Mouse (Mus musculus): ENCODE measurements around the gene Ankrd34c. TPM values are rescaled to one million over a fixed set of nuclear protein-coding genes. Genes with fewer than 3 reads are reported as not detected.

The Ankrd34c gene
- polyA plus RNA-seq, 1 experiment from 2014 or later: not detected

GRCm38 (mm10) chr9:89740041-89740440 is 1.8 kb upstream of the Ankrd34c start:
- ATAC-seq (ENCODE audit: low read depth): no peak
- Histone ChIP-seq H3K27me3 (ENCODE audit: control insufficient read depth, insufficient read depth, low read depth, low read length) (0 out of 2 replicates have a peak, but pooled peaks cover 4% of the 10 kb centered on the region), H3K27ac (ENCODE audit: low read length) (no peak overlapping the region), H3K4me1 (ENCODE audit: control insufficient read depth, low read depth, low read length) (no peaks in the 10 kb centered on the region), H3K36me3 (ENCODE audit: control insufficient read depth, insufficient read depth) (no peaks in the 10 kb centered on the region), H3K4me2 (ENCODE audit: low read depth, low read length) (no peak overlapping the region), H3K4me3 (ENCODE audit: low read depth, low read length) (no peak overlapping the region), H3K9ac (ENCODE audit: low read depth, low read length) (no peak overlapping the region), H3K9me3 (replicated peaks; ENCODE audit: control insufficient read depth, low read length) (no peaks in the 10 kb centered on the region)

GRCm38 (mm10) chr9:89737888-89738287 is 387 bp downstream of the Ankrd34c start:
- Histone ChIP-seq H3K9ac (ENCODE audit: low read depth, low read length) (no peak overlapping the region), H3K9me3 (replicated peaks; ENCODE audit: control insufficient read depth, low read length) (no peaks in the 10 kb centered on the region), H3K4me3 (ENCODE audit: low read depth, low read length) (no peak overlapping the region), H3K4me1 (ENCODE audit: control insufficient read depth, low read depth, low read length) (no peaks in the 10 kb centered on the region), H3K27ac (ENCODE audit: low read length) (no peak overlapping the region), H3K27me3 (ENCODE audit: control insufficient read depth, insufficient read depth, low read depth, low read length) (0 out of 2 replicates have a peak, but pooled peaks cover 4% of the 10 kb centered on the region), H3K36me3 (ENCODE audit: control insufficient read depth, insufficient read depth) (no peaks in the 10 kb centered on the region), H3K4me2 (ENCODE audit: low read depth, low read length) (no peak overlapping the region)
- 8% methylated on average over 6 of the region's 6 CpGs for WGBS (ENCODE audit: insufficient replicate concordance)
- no peak for ATAC-seq (ENCODE audit: low read depth)

- Histone ChIP-seq H3K4me1 (ENCODE audit: control insufficient read depth, low read depth, low read length) (no peaks in the 10 kb centered on the region), H3K9me3 (replicated peaks; ENCODE audit: control insufficient read depth, low read length) (no peaks in the 10 kb centered on the region), H3K27ac (ENCODE audit: low read length) (no peak overlapping the region), H3K36me3 (ENCODE audit: control insufficient read depth, insufficient read depth) (no peaks in the 10 kb centered on the region), H3K4me2 (ENCODE audit: low read depth, low read length) (no peak overlapping the region), H3K4me3 (ENCODE audit: low read depth, low read length) (no peak overlapping the region), H3K27me3 (ENCODE audit: control insufficient read depth, insufficient read depth, low read depth, low read length) (0 out of 2 replicates have a peak, but pooled peaks cover 4% of the 10 kb centered on the region), H3K9ac (ENCODE audit: low read depth, low read length) (no peak overlapping the region)
- 5% methylated on average over 20 of the region's 20 CpGs for WGBS (ENCODE audit: insufficient replicate concordance)
- ATAC-seq (ENCODE audit: low read depth): no peak
Measured at GRCm38 (mm10) chr9:89736932-89737705, 1.2 kb downstream of the Ankrd34c start.

GRCm38 (mm10) chr9:89706906-89707305 is 31.4 kb downstream of the Ankrd34c start:
- Histone ChIP-seq H3K27me3 (ENCODE audit: control insufficient read depth, insufficient read depth, low read depth, low read length) (no peaks in the 10 kb centered on the region), H3K4me1 (ENCODE audit: control insufficient read depth, low read depth, low read length) (peaks cover 3% of the 10 kb centered on the region), H3K4me2 (ENCODE audit: low read depth, low read length) (no peak overlapping the region), H3K36me3 (ENCODE audit: control insufficient read depth, insufficient read depth) (no peaks in the 10 kb centered on the region), H3K27ac (ENCODE audit: low read length) (no peak overlapping the region), H3K4me3 (ENCODE audit: low read depth, low read length) (no peak overlapping the region), H3K9ac (ENCODE audit: low read depth, low read length) (no peak overlapping the region), H3K9me3 (replicated peaks; ENCODE audit: control insufficient read depth, low read length) (no peaks in the 10 kb centered on the region)
- no peak for ATAC-seq (ENCODE audit: low read depth)
- 22% methylated on average over 4 of the region's 4 CpGs for WGBS (ENCODE audit: insufficient replicate concordance)

- H3K36me3 ChIP-seq (ENCODE audit: control insufficient read depth, insufficient read depth): no peaks in the 10 kb centered on the region
- H3K4me2 ChIP-seq (ENCODE audit: low read depth, low read length): peak overlapping the region; percentile 90
- peak; percentile 12; the same call in 1 of the 2 replicates for ATAC-seq (ENCODE audit: low read depth)
- H3K27ac ChIP-seq (ENCODE audit: low read length): peak overlapping the region; percentile 53; the same call in 1 of the 2 replicates
- no peaks in the 10 kb centered on the region for H3K27me3 ChIP-seq (ENCODE audit: control insufficient read depth, insufficient read depth, low read depth, low read length)
- H3K9ac ChIP-seq (ENCODE audit: low read depth, low read length): peak overlapping the region; percentile 66
- no peaks in the 10 kb centered on the region for H3K9me3 ChIP-seq (replicated peaks; ENCODE audit: control insufficient read depth, low read length)
- peaks cover 8% of the 10 kb centered on the region for H3K4me1 ChIP-seq (ENCODE audit: control insufficient read depth, low read depth, low read length)
- peak overlapping the region; percentile 72 for H3K4me3 ChIP-seq (ENCODE audit: low read depth, low read length)
- 10% methylated on average over 10 of the region's 10 CpGs for WGBS (ENCODE audit: insufficient replicate concordance)
Measured at GRCm38 (mm10) chr9:89705197-89705533, 33.1 kb downstream of the Ankrd34c start.

- Histone ChIP-seq H3K4me1 (ENCODE audit: control insufficient read depth, low read depth, low read length) (peaks cover 8% of the 10 kb centered on the region), H3K27ac (ENCODE audit: low read length) (peak within 1 kb of the TSS; percentile 77), H3K4me3 (ENCODE audit: low read depth, low read length) (peak within 1 kb of the TSS; percentile 72)
Measured at GRCm38 (mm10) chr9:89704265-89705196, 33.7 kb downstream of the Ankrd34c start, which contains the start of gene Tmed3. TSS of gene Tmed3 (minus strand) at chr9:89705068.

GRCm38 (mm10) chr9:89700910-89701457 is 37.3 kb downstream of the Ankrd34c start:
- Histone ChIP-seq H3K27me3 (ENCODE audit: control insufficient read depth, insufficient read depth, low read depth, low read length) (no peaks in the 10 kb centered on the region), H3K9me3 (replicated peaks; ENCODE audit: control insufficient read depth, low read length) (no peaks in the 10 kb centered on the region), H3K4me3 (ENCODE audit: low read depth, low read length) (no peak overlapping the region), H3K27ac (ENCODE audit: low read length) (peak overlapping the region; percentile 26; the same call in 1 of the 2 replicates), H3K36me3 (ENCODE audit: control insufficient read depth, insufficient read depth) (peaks cover 7% of the 10 kb centered on the region), H3K4me1 (ENCODE audit: control insufficient read depth, low read depth, low read length) (peaks cover 8% of the 10 kb centered on the region), H3K4me2 (ENCODE audit: low read depth, low read length) (no peak overlapping the region), H3K9ac (ENCODE audit: low read depth, low read length) (no peak overlapping the region)
- WGBS (ENCODE audit: insufficient replicate concordance): 56% methylated on average over 2 of the region's 2 CpGs
- ATAC-seq (ENCODE audit: low read depth): no peak

More at GRCm38 (mm10) chr9:89704265-89705196, 33.7 kb downstream of the Ankrd34c start, which contains the start of gene Tmed3:
- Histone ChIP-seq H3K9ac (ENCODE audit: low read depth, low read length) (peak within 1 kb of the TSS; percentile 76), H3K36me3 (ENCODE audit: control insufficient read depth, insufficient read depth) (peaks cover under 1% of the 10 kb centered on the region; the same call in 1 of the 2 replicates), H3K27me3 (ENCODE audit: control insufficient read depth, insufficient read depth, low read depth, low read length) (no peaks in the 10 kb centered on the region), H3K4me2 (ENCODE audit: low read depth, low read length) (peak within 1 kb of the TSS; percentile 90), H3K9me3 (replicated peaks; ENCODE audit: control insufficient read depth, low read length) (no peaks in the 10 kb centered on the region)
- WGBS (ENCODE audit: insufficient replicate concordance): 1% methylated on average over 52 of the region's 52 CpGs
- ATAC-seq (ENCODE audit: low read depth): peak; percentile 98

GRCm38 (mm10) chr9:89695143-89695542 is 43.1 kb downstream of the Ankrd34c start:
- Histone ChIP-seq H3K27ac (ENCODE audit: low read length) (no peak overlapping the region), H3K9ac (ENCODE audit: low read depth, low read length) (no peak overlapping the region), H3K4me2 (ENCODE audit: low read depth, low read length) (no peak overlapping the region), H3K36me3 (ENCODE audit: control insufficient read depth, insufficient read depth) (peaks cover 7% of the 10 kb centered on the region), H3K4me1 (ENCODE audit: control insufficient read depth, low read depth, low read length) (no peaks in the 10 kb centered on the region; the same call in none of the 2 replicates), H3K4me3 (ENCODE audit: low read depth, low read length) (no peak overlapping the region), H3K9me3 (replicated peaks; ENCODE audit: control insufficient read depth, low read length) (no peaks in the 10 kb centered on the region), H3K27me3 (ENCODE audit: control insufficient read depth, insufficient read depth, low read depth, low read length) (no peaks in the 10 kb centered on the region)
- no peak for ATAC-seq (ENCODE audit: low read depth)
- 46% methylated on average over 1 of the region's 1 CpGs for WGBS (ENCODE audit: insufficient replicate concordance)
